Mouse (Mus musculus) CH12.LX (cell line): Measurements from ENCODE around the gene Rassf8. TPM values are rescaled to one million over a fixed set of nuclear protein-coding genes. Genes with fewer than 3 reads are reported as not detected.

Experiments used
- DNase-seq: peaks from one replicate; pipeline ENCODE4 v3.0.0-alpha.2; 2013; ENCODE audit errors: extremely low read depth
- H3K27ac ChIP-seq: 2 replicates; pipeline ENCODE4 v1.5.1; 2012; ENCODE audit warnings: low read depth, mild to moderate bottlenecking, control low read depth, moderate library complexity; ENCODE audit not compliant: insufficient read depth
- H3K27me3 ChIP-seq: replicated peaks from 2 replicates; pipeline ENCODE3; 2012; ENCODE audit warnings: inconsistent platforms
- H3K36me3 ChIP-seq, 2 experiments: replicated peaks in 1 of 2; 2 replicates each; pipeline versions ENCODE3 to v1.6.1; 2012; ENCODE audit warnings: inconsistent platforms in 1 of 2, low read length in 1 of 2, mild to moderate bottlenecking in 1 of 2, mixed read lengths in 1 of 2, moderate library complexity in 1 of 2; ENCODE audit not compliant: control insufficient read depth in 1 of 2, insufficient read depth in 1 of 2
- H3K4me1 ChIP-seq, 2 experiments: 2 replicates each; pipeline ENCODE4 v1.6.1; 2012; ENCODE audit warnings: inconsistent platforms in 1 of 2, moderate library complexity in 1 of 2; ENCODE audit not compliant: insufficient read depth in 2 of 2, control insufficient read depth in 1 of 2
- H3K4me2 ChIP-seq: 2 replicates; pipeline ENCODE4 v1.6.1; 2012; ENCODE audit warnings: low read depth, mild to moderate bottlenecking, control low read depth; ENCODE audit not compliant: poor library complexity, insufficient read depth, severe bottlenecking
- H3K4me3 ChIP-seq, 3 experiments: fragments of 150-350 bp in 1 of 3; sonication (generic) in 1 of 3; replicated peaks in 1 of 3; 2 replicates each; pipeline versions ENCODE3 to v1.5.1; 2011 to 2012; ENCODE audit warnings: low read depth in 2 of 3, low read length in 2 of 3, mild to moderate bottlenecking in 2 of 3, moderate library complexity in 2 of 3, control low read depth in 1 of 3, improper control_type of control experiment in 1 of 3, inconsistent platforms in 1 of 3, mixed read lengths in 1 of 3; ENCODE audit not compliant: poor library complexity in 1 of 3
- H3K79me2 ChIP-seq: replicated peaks from 2 replicates; pipeline ENCODE4 v1.6.1; 2012; ENCODE audit warnings: mild to moderate bottlenecking, moderate library complexity; ENCODE audit not compliant: control insufficient read depth, poor library complexity, insufficient read depth, severe bottlenecking; ENCODE audit errors: extremely low read depth
- H3K9ac ChIP-seq: 2 replicates; pipeline ENCODE4 v1.6.1; 2012; ENCODE audit warnings: low read depth, mild to moderate bottlenecking, control low read depth, moderate library complexity; ENCODE audit not compliant: insufficient read depth
- H3K9me3 ChIP-seq: replicated peaks from 2 replicates; pipeline ENCODE3; 2012; ENCODE audit warnings: low read length, inconsistent platforms, mixed read lengths
- CHD1 ChIP-seq: IDR thresholded peaks from 2 replicates; pipeline ENCODE4 v1.6.1; 2012; ENCODE audit warnings: low read depth, low read length, improper control_type of control experiment, inconsistent platforms
- E2F4 ChIP-seq: IDR thresholded peaks from 2 replicates; pipeline ENCODE4 v1.6.1; 2011; ENCODE audit warnings: low read depth, low read length, improper control_type of control experiment; ENCODE audit not compliant: insufficient replicate concordance
- EP300 ChIP-seq: IDR thresholded peaks from 2 replicates; pipeline ENCODE4 v1.6.1; 2011; ENCODE audit warnings: low read length, improper control_type of control experiment
- ETS1 ChIP-seq: conservative IDR thresholded peaks from 2 replicates; pipeline ENCODE4 v1.6.1; 2012; ENCODE audit warnings: low read depth, mild to moderate bottlenecking, inconsistent platforms, low read length, improper control_type of control experiment, moderate library complexity
- GABPA ChIP-seq: IDR thresholded peaks from 2 replicates; pipeline ENCODE4 v1.6.1; 2012; ENCODE audit warnings: low read depth, low read length, improper control_type of control experiment, inconsistent platforms; ENCODE audit not compliant: insufficient replicate concordance
- KAT2A ChIP-seq: IDR thresholded peaks from 2 replicates; pipeline ENCODE4 v1.6.1; 2012; ENCODE audit warnings: low read length, improper control_type of control experiment, inconsistent platforms; ENCODE audit not compliant: insufficient replicate concordance
- MAFK ChIP-seq: IDR thresholded peaks from 2 replicates; pipeline ENCODE4 v1.6.1; 2011; ENCODE audit warnings: low read length, improper control_type of control experiment; ENCODE audit not compliant: insufficient replicate concordance
- MAX ChIP-seq: IDR thresholded peaks from 2 replicates; pipeline ENCODE4 v1.6.1; 2011; ENCODE audit warnings: low read length, improper control_type of control experiment
- MEF2A ChIP-seq: IDR thresholded peaks from 2 replicates; pipeline ENCODE4 v1.6.1; 2014; ENCODE audit warnings: low read depth, mild to moderate bottlenecking, inconsistent platforms, low read length, improper control_type of control experiment, borderline replicate concordance
- MXI1 ChIP-seq: IDR thresholded peaks from 2 replicates; pipeline ENCODE4 v1.6.1; 2011; ENCODE audit warnings: mild to moderate bottlenecking, low read depth, low read length, improper control_type of control experiment
- NELFE ChIP-seq: IDR thresholded peaks from 2 replicates; pipeline ENCODE4 v1.6.1; 2011; ENCODE audit warnings: low read depth, low read length, improper control_type of control experiment
- NRF1 ChIP-seq: IDR thresholded peaks from 2 replicates; pipeline ENCODE4 v1.6.1; 2014; ENCODE audit warnings: low read depth, mild to moderate bottlenecking, inconsistent platforms, low read length, improper control_type of control experiment, moderate library complexity
- PAX5 ChIP-seq: IDR thresholded peaks from 2 replicates; pipeline ENCODE4 v1.6.1; 2012; ENCODE audit warnings: low read length, inconsistent platforms, mixed read lengths
- POLR2AphosphoS2 ChIP-seq: IDR thresholded peaks from 2 replicates; pipeline ENCODE4 v1.6.1; 2011; ENCODE audit warnings: low read depth, low read length, improper control_type of control experiment
- RAD21 ChIP-seq: IDR thresholded peaks from 2 replicates; pipeline ENCODE4 v1.6.1; 2011; ENCODE audit warnings: low read depth, mild to moderate bottlenecking, low read length, improper control_type of control experiment, moderate library complexity
- RCOR1 ChIP-seq: conservative IDR thresholded peaks from 2 replicates; pipeline ENCODE4 v1.6.1; 2012; ENCODE audit warnings: low read depth, mild to moderate bottlenecking, inconsistent platforms, low read length, improper control_type of control experiment
- SIN3A ChIP-seq: IDR thresholded peaks from 2 replicates; pipeline ENCODE4 v1.6.1; 2012; ENCODE audit warnings: low read length, improper control_type of control experiment, inconsistent platforms
- SMC3 ChIP-seq: IDR thresholded peaks from 2 replicates; pipeline ENCODE4 v1.6.1; 2011; ENCODE audit warnings: low read depth, low read length, improper control_type of control experiment
- TBP ChIP-seq: conservative IDR thresholded peaks from 2 replicates; pipeline ENCODE4 v1.6.1; 2011; ENCODE audit warnings: low read depth, low read length, improper control_type of control experiment
- ZMIZ1 ChIP-seq: IDR thresholded peaks from 2 replicates; pipeline ENCODE4 v1.6.1; 2012; ENCODE audit warnings: low read depth, mild to moderate bottlenecking, inconsistent platforms, low read length, improper control_type of control experiment
- dilution Hi-C: fragments of 300-500 bp; cut with MboI; formaldehyde crosslinking; loops from 2 replicates; pipeline ENCODE4 v1.14.3; 2020; ENCODE audit warnings: low sequenced_read_pairs; ENCODE audit not compliant: extremely low pct_unique_long_range_greater_than_20kb, extremely low pct_ligation_motif_present
- in situ Hi-C: fragments of 300-500 bp; cut with MboI; formaldehyde crosslinking; loops from 3 replicates; pipeline ENCODE4 v1.14.3; 2019; ENCODE audit warnings: low sequenced_read_pairs, low pct_ligation_motif_present, low pct_unique_long_range_greater_than_20kb, mixed read lengths
- polyA plus RNA-seq: library from polyadenylated mRNA; unstranded; fragments of >175 nt; gene quantifications from 2 replicates; pipeline ENCODE4 v1.2.1, GENCODE M21; 2012; ENCODE audit warnings: low read depth; ENCODE audit not compliant: insufficient read length
- total RNA-seq, 2 experiments: library from RNA; depleted of rRNA; stranded (reverse); fragments of 300-350 nt in 1 of 2; fragments of >200 nt in 1 of 2; gene quantifications; 2 replicates each; pipeline ENCODE4 v1.2.3; 2012 to 2014

Gene Rassf8
- total and polyA plus RNA-seq, 3 experiments: 0.34 to 0.59 (median 0.48) TPM

- no peaks in the 10 kb centered on the region for H3K9me3 ChIP-seq
- H3K4me3 ChIP-seq: no peak overlapping the region
- H3K27me3 ChIP-seq: peaks cover 2% of the 10 kb centered on the region
- H3K4me1 ChIP-seq: peaks cover 5 to 10% of the 10 kb centered on the region in 2 experiments
- no peak overlapping the region for H3K27ac ChIP-seq
- no peaks in the 10 kb centered on the region for H3K36me3 ChIP-seq
- TF ChIP-seq RCOR1: no peak
- TF ChIP-seq TBP: no peak
- TF ChIP-seq E2F4: no peak
- no peak for TF ChIP-seq MXI1
- no peak for TF ChIP-seq ETS1
- TF ChIP-seq NELFE: no peak
- TF ChIP-seq MAFK: no peak
- TF ChIP-seq GABPA: no peak
- TF ChIP-seq MAX: no peak
- TF ChIP-seq SIN3A: no peak
- no peak for TF ChIP-seq CHD1
- no peak for TF ChIP-seq ZMIZ1
- TF ChIP-seq PAX5: no peak
- no peak for TF ChIP-seq EP300
- TF ChIP-seq POLR2AphosphoS2: no peak
- TF ChIP-seq MEF2A: no peak
- TF ChIP-seq SMC3: no peak
- no peak for TF ChIP-seq KAT2A
- no peak for TF ChIP-seq RAD21
- TF ChIP-seq NRF1: no peak
- TF ChIP-seq, all 38 proteins: peak for 0
- Histone ChIP-seq H3K9ac (no peak overlapping the region), H3K79me2 (no peaks in the 10 kb centered on the region), H3K4me2 (no peak overlapping the region)
- no peak for DNase-seq
- in situ Hi-C loops: no loop called here
- dilution Hi-C loops: no loop called here
These were observed 14.8 kb downstream of the Rassf8 start for GRCm38 (mm10) chr6:145761151-145761935.

DNA sequence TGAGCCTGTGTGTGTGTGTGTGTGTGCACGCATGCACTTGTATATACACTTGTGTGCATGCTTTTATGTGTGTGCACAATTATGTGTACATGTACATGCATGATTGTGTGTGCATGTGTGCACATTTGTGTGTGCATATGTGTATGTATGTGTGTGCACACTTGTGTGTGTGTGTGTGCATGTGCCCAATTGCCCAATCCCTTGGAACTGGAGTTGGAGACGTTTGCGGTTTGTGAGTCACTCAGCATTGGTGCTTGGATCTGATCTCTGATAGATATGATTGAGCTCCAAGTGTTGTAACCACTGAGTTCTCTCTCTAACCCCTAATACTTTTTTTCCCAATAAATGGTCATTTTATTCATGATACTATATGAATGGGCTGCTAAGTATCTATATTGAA is 15.5 kb downstream of the Rassf8 start:
- Histone ChIP-seq H3K36me3 (no peaks in the 10 kb centered on the region), H3K9me3 (no peaks in the 10 kb centered on the region), H3K4me2 (no peak overlapping the region), H3K79me2 (no peaks in the 10 kb centered on the region), H3K27ac (no peak overlapping the region), H3K9ac (no peak overlapping the region), H3K27me3 (peaks cover 2% of the 10 kb centered on the region), H3K4me1 (peaks cover 7 to 10% of the 10 kb centered on the region in 2 experiments), H3K4me3 (no peak overlapping the region)
- TF ChIP-seq TBP: no peak
- dilution Hi-C loops (no loop called here), in situ Hi-C loops (no loop called here)
- no peak for DNase-seq
